Mouse (Mus musculus) liver, postnatal 0 days (tissue): ENCODE results near the gene Casp6.

ENCODE experiments used
- CTCF ChIP-seq: sonication (generic); IDR thresholded peaks from 2 replicates; pipeline ENCODE4 v1.5.1; 2016; ENCODE audit warnings: antibody characterized with exemption, low read depth
- EP300 ChIP-seq: IDR thresholded peaks from 2 replicates; pipeline ENCODE4 v1.6.1; 2016; ENCODE audit warnings: antibody characterized with exemption, low read depth, mild to moderate bottlenecking

- TF ChIP-seq CTCF (no peak), EP300 (no peak)
Measured at GRCm38 (mm10) chr3:129893143-129893542, 8.1 kb upstream of the Casp6 start.
